Mouse (Mus musculus) pancreas, adult 10 weeks (tissue): ENCODE data around the gene Agfg2. TPM values are rescaled to one million over a fixed set of nuclear protein-coding genes. Genes with fewer than 3 reads are reported as not detected.

ENCODE experiments used
- polyA plus RNA-seq: library from polyadenylated mRNA; stranded (reverse); fragments of 350-450 nt; fragmentation: Illumina TruSeq; extraction: RNeasy Lipid Tissue Mini Kit (QIAGEN cat#74804); gene quantifications from one replicate; pipeline ENCODE4 v1.2.3, GENCODE M21; 2015; ENCODE audit warnings: low read depth, low replicate concordance; ENCODE audit not compliant: insufficient read depth

The Agfg2 gene
- polyA plus RNA-seq: 3.9 TPM

DNA sequence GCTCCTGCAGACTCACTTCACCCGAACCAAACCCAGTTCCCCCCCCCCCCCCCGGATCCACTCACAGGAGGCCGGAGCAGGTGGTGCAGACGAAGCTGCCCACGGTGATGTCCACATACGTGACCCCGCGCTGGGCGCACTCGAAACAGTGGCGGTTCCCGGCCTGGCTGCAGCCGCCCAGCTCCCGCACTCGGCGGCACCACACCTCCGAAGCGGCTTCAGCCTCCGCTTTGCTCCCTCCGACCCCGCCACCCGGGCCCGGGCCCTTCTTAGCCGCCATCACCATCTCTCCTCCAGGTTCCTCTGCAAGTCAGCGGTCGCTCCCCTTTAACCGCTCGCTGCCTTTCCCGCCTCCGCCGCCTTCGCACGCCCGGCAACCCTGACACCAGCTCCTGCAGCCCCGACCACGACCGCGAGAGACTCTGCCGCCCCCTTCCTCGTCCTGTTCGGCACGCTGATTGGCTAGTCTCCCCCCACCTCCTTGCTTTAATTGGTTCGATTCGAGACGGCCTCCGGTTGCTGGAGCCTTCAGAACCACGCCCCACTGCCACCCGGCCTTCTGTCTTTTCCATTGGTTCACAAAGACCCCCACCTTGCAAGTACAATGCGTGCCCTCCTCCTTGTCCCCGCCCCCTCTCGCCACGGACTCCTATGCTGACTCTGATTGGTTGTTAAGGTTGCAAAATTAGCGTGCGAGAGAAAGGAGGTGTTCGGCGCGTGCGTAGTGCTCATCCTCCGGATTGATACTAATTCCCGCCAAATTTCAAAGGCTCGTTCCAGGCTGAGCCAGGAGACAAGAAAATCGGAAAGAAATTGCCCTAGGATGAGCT, at the start of gene Agfg2:
Gene Agfg2 (minus strand): TSS at position 433 of the 830 bp plus-strand sequence.

DNA sequence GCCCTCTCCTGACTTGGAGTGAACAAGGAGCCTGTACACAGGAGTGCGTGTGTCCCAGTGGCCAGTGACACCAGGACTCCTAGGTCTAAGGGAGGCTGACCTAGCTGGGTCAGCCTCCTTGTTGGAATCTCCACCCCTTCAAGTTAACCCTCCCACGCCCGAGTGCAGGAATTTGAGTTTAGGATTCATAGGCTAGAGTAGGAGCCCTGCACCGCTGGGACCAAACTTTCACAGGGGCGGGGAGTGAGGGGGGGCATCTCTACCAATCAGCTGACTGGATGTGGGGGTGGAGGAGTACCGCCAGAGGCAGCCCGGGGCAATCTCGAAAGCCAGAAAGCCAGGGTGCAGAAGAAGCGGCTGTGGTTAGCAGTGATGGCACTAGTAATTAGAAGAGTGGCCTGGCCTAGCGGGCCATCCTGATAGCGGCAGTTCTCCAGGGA, 38.9 kb downstream of the Agfg2 start, which contains the start of gene Irs3:
Gene Irs3 (minus strand): TSS at position 63 of the 440 bp plus-strand sequence.

DNA sequence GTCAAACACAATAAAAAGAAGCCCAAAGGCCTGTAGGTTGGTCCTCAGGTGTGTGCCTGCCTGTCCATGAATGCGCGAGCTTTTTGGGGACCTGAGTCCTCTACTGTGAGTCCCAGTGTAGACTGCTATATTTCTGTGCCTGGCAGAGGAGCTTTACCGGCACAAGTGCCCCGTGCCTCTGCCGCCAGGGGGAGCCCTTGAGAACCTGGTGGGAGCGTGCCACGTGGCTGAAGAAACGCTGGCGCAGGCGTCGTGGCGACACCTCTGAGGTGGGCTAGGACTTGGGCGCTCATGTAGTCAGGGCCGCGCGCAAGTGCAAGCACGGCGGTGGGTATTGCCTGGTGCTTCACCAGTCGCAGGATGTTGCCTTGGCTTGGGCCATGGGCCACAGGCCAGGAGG, 43.5 kb downstream of the Agfg2 start, which contains the start of gene Sap25:
Gene Sap25 (plus strand): TSS at position 281 of the 400 bp plus-strand sequence.

DNA sequence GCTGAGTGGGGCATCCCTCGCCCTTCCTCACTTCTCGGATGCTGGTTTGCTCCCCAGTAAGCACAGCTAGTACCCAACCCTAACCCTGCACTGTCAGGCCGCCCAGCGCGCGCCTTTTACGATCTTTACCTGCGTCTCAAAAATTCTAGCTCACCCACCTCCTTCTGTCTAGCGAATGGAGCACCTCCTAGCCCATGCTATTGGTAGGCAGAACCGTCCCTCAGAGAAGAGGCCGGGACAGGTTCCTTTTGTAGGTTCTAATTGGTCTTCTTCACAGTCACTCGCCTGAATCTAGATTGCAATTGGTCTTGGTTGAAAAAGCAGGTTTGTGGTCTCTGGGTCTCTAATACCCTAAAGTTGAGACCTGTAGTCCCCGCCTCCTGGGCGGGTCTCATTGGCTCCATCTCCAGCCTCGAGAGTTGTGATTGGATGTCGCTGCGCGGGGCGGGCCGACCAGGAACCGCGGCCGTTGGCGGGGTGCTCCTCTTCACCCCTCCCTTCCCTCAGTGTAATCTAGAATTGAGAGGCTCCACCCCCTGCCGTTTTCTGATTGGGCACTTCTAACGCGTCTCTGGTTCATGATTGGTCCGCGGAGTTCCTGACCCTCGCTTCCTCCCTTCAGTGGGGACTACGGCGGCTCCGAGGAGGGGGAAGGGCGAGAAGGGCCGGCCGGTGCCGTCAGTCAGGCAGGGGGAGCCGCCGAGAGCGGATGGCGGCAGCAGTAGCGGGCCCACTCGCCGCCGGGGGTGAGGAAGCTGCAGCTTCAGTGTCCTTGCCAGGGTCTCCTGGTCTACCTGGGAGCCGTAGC, 55.8 kb downstream of the Agfg2 start, which contains the start of the genes Fbxo24, Lrch4 and Gm20605:
Gene Fbxo24 (minus strand): TSS at position 505 of the 808 bp plus-strand sequence.
Gene Lrch4 (plus strand): TSS at position 624 of the 808 bp plus-strand sequence.
Gene Gm20605 (plus strand): TSS at position 678 of the 808 bp plus-strand sequence.

DNA sequence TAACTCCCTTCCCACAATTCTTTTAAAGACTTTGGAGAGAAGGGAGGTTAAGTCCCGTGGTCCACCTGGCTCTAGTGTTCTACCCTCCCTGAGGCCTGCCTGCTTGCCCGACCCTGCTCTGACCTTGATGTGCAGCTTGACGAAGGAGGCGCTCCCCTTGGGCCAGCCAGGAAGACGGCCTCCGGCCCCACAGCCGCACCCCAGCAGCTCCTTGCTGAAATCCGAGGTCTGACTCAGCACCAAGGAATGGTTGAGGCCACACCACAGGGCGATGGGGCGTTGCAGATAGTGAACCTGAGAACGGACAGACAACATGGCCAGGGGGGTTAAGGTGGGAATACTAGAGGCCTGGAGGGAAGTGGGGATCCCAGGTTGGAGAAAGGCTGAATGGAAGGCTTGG, 71.0 kb downstream of the Agfg2 start, which contains the start of gene Pcolce:
Gene Pcolce (minus strand): TSS at position 235 of the 400 bp plus-strand sequence.

DNA sequence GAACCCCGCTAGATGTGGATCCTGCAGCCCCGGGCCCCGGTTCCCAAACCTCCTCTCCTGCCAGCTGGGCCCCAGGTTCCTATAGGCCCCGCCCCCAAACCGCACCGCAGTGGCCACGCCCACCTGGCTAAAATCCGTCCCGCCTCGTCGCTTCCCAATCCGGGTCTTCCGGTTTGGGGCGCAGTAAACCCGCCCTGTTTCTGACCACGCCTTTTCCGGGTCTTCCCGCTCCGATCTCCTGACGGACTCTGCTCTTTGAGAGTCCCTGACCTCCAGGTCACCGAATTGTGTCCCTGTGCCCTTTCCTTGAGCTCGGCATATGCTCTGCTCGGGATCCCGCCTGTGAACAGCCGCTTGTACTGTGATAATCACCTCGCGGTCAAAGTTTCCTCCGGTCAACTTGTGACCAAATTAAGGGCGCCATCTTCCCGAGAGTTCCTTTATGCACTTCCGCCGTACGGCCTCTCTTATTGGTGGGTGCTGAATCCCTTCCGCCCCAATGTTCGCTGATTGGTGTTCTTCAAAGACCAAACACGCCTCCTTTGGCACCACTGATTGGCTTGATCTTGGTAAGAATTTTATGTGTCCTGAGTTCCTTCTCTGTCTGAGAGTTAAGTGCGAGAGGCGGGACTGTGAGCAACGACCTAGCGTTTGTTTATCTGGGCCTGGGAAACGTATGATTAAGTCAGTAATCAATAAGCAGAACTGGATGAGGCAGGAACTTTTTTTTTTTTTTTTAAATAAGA, 83.7 kb downstream of the Agfg2 start, which contains the start of gene Mospd3:
Gene Mospd3 (minus strand): TSS at position 440 of the 746 bp plus-strand sequence.

Other genes with a start within 250 kb of the Agfg2 start
- gene Zan, start 207.7 kb downstream of the Agfg2 start, polyA plus RNA-seq: 0.06 TPM
- gene Pop7, start 182.2 kb downstream of the Agfg2 start, polyA plus RNA-seq: 3.0 TPM
- gene Gigyf1, start 166.2 kb downstream of the Agfg2 start, polyA plus RNA-seq: 8.7 TPM
- gene Epo, start 151.5 kb downstream of the Agfg2 start, polyA plus RNA-seq: not detected
- gene Gnb2, start 151.2 kb downstream of the Agfg2 start, polyA plus RNA-seq: 138 TPM
- 3.0 TPM for gene Actl6b, start 131.2 kb downstream of the Agfg2 start, polyA plus RNA-seq
- gene Tfr2, start 114.9 kb downstream of the Agfg2 start, polyA plus RNA-seq: not detected
- gene Mospd3, start 83.7 kb downstream of the Agfg2 start, polyA plus RNA-seq: 12.9 TPM
- 52.4 TPM for gene Pcolce, start 70.9 kb downstream of the Agfg2 start, polyA plus RNA-seq
- not detected for gene Fbxo24, start 55.7 kb downstream of the Agfg2 start, polyA plus RNA-seq
- gene Lrch4, start 55.6 kb downstream of the Agfg2 start, polyA plus RNA-seq: 5.2 TPM
- gene Gm20605, start 55.6 kb downstream of the Agfg2 start, polyA plus RNA-seq: 8.8 TPM
- gene Sap25, start 43.4 kb downstream of the Agfg2 start, polyA plus RNA-seq: 41.3 TPM
- 0.57 TPM for gene Irs3, start 39.0 kb downstream of the Agfg2 start, polyA plus RNA-seq
- gene Nyap1, start 56.9 kb upstream of the Agfg2 start, polyA plus RNA-seq: 1.2 TPM
- gene Tsc22d4, start 61.0 kb upstream of the Agfg2 start, polyA plus RNA-seq: 16.1 TPM
- gene Ppp1r35, start 94.1 kb upstream of the Agfg2 start, polyA plus RNA-seq: 6.1 TPM
- gene Mepce, start 102.9 kb upstream of the Agfg2 start, polyA plus RNA-seq: 15.2 TPM
- gene Zcwpw1, start 103.1 kb upstream of the Agfg2 start, polyA plus RNA-seq: 1.2 TPM
- 2.6 TPM for gene Pilra, start 151.6 kb upstream of the Agfg2 start, polyA plus RNA-seq
- not detected for gene Pilrb1, start 173.4 kb upstream of the Agfg2 start, polyA plus RNA-seq
- gene Pilrb2, start 187.1 kb upstream of the Agfg2 start, polyA plus RNA-seq: not detected
- gene Cyp3a13, start 236.9 kb upstream of the Agfg2 start, polyA plus RNA-seq: 1.7 TPM